Mouse (Mus musculus): ENCODE data around the gene Zfp598. TPM values are rescaled to one million over a fixed set of nuclear protein-coding genes. Genes with fewer than 3 reads are reported as not detected.
"Not testable (repeated sequence)": the region's sequence is repeated elsewhere in the genome, so short reads cannot be mapped to it uniquely, and the experiment has no call there.

Zfp598 gene
- polyA plus RNA-seq, 1 experiment from 2014 or later, result 18.1 TPM

GRCm38 (mm10) chr17:24667416-24667815 is 2.1 kb upstream of the Zfp598 start:
- Histone ChIP-seq H3K27ac (no peak overlapping the region), H3K9ac (ENCODE audit: low read depth, low read length) (no peak overlapping the region), H3K4me2 (ENCODE audit: low read length) (no peak overlapping the region), H3K36me3 (ENCODE audit: insufficient read depth, low read length) (no peaks in the 10 kb centered on the region), H3K4me3 (replicated peaks; ENCODE audit: low read depth, low read length) (no peak overlapping the region), H3K27me3 (ENCODE audit: insufficient read depth, low read length) (no peaks in the 10 kb centered on the region), H3K9me3 (replicated peaks; ENCODE audit: low read length) (no peaks in the 10 kb centered on the region), H3K4me1 (replicated peaks; ENCODE audit: insufficient read depth, low read length) (peaks cover 20% of the 10 kb centered on the region)
- peak; percentile 85 for TF ChIP-seq CTCF (IDR thresholded peaks at IDR 0.05; ENCODE audit: low read depth)
- DNase-seq (ENCODE audit: low spot score), result peak; percentile 86
- 33% methylated on average over 6 of the region's 6 CpGs for WGBS
- no peak; the same call in 1 of the 2 replicates for ATAC-seq (replicated peaks; ENCODE audit: low FRiP score, low read depth)

- H3K9me3 ChIP-seq (replicated peaks; ENCODE audit: low read length); ATAC-seq (replicated peaks; ENCODE audit: low FRiP score, low read depth); DNase-seq (ENCODE audit: low spot score); H3K27me3 ChIP-seq (ENCODE audit: insufficient read depth, low read length); H3K36me3 ChIP-seq (ENCODE audit: insufficient read depth, low read length): not testable (repeated sequence)
- H3K4me3 ChIP-seq (replicated peaks; ENCODE audit: low read depth, low read length), result peak overlapping the region; percentile 98
- H3K4me2 ChIP-seq (ENCODE audit: low read length), result peak overlapping the region; percentile 74
- peak overlapping the region; percentile 89 for H3K27ac ChIP-seq
- peaks cover 21% of the 10 kb centered on the region for H3K4me1 ChIP-seq (replicated peaks; ENCODE audit: insufficient read depth, low read length)
- 10% methylated on average over 15 of the region's 15 CpGs for WGBS
- H3K9ac ChIP-seq (ENCODE audit: low read depth, low read length), result peak overlapping the region; percentile 93; the same call in 1 of the 2 replicates
These were observed 308 bp upstream of the Zfp598 start for GRCm38 (mm10) chr17:24669214-24669544.

- 6% methylated on average over 8 of the region's 8 CpGs for WGBS
- Histone ChIP-seq H3K27me3 (ENCODE audit: insufficient read depth, low read length) (no peaks in the 10 kb centered on the region), H3K36me3 (ENCODE audit: insufficient read depth, low read length) (no peaks in the 10 kb centered on the region), H3K9ac (ENCODE audit: low read depth, low read length) (peak overlapping the region; percentile 93), H3K4me1 (replicated peaks; ENCODE audit: insufficient read depth, low read length) (peaks cover 21% of the 10 kb centered on the region), H3K27ac (peak overlapping the region; percentile 89), H3K9me3 (replicated peaks; ENCODE audit: low read length) (no peaks in the 10 kb centered on the region), H3K4me3 (replicated peaks; ENCODE audit: low read depth, low read length) (peak overlapping the region; percentile 98), H3K4me2 (ENCODE audit: low read length) (peak overlapping the region; percentile 74)
- DNase-seq (ENCODE audit: low spot score) (no peak), ATAC-seq (replicated peaks; ENCODE audit: low FRiP score, low read depth) (no peak)
- no peak for TF ChIP-seq CTCF (IDR thresholded peaks at IDR 0.05; ENCODE audit: low read depth)
These were observed 858 bp downstream of the Zfp598 start for GRCm38 (mm10) chr17:24670246-24670844.

GRCm38 (mm10) chr17:24671346-24671745 is 1.9 kb downstream of the Zfp598 start:
- Histone ChIP-seq H3K27ac (no peak overlapping the region), H3K36me3 (ENCODE audit: insufficient read depth, low read length) (no peaks in the 10 kb centered on the region), H3K4me1 (replicated peaks; ENCODE audit: insufficient read depth, low read length) (peaks cover 21% of the 10 kb centered on the region), H3K4me2 (ENCODE audit: low read length) (peak overlapping the region; percentile 30; the same call in 1 of the 2 replicates), H3K4me3 (replicated peaks; ENCODE audit: low read depth, low read length) (no peak overlapping the region), H3K9me3 (replicated peaks; ENCODE audit: low read length) (no peaks in the 10 kb centered on the region), H3K27me3 (ENCODE audit: insufficient read depth, low read length) (no peaks in the 10 kb centered on the region), H3K9ac (ENCODE audit: low read depth, low read length) (peak overlapping the region; percentile 6)
- no peak for ATAC-seq (replicated peaks; ENCODE audit: low FRiP score, low read depth)
- TF ChIP-seq CTCF (IDR thresholded peaks at IDR 0.05; ENCODE audit: low read depth), result no peak
- no peak for DNase-seq (ENCODE audit: low spot score)
- 59% methylated on average over 5 of the region's 5 CpGs for WGBS

- H3K4me3 ChIP-seq (replicated peaks; ENCODE audit: low read depth, low read length), result no peak overlapping the region
- WGBS, result 14% methylated on average over 5 of the region's 5 CpGs
- DNase-seq (ENCODE audit: low spot score) (peak; percentile 71), ATAC-seq (replicated peaks; ENCODE audit: low FRiP score, low read depth) (0 out of 2 replicates have a peak, but pooled peaks have one; percentile 1)
- peaks cover 5% of the 10 kb centered on the region for H3K36me3 ChIP-seq (ENCODE audit: insufficient read depth, low read length)
- peak overlapping the region; percentile 30 for H3K4me2 ChIP-seq (ENCODE audit: low read length)
- TF ChIP-seq CTCF (IDR thresholded peaks at IDR 0.05; ENCODE audit: low read depth), result no peak
- no peak overlapping the region for H3K9ac ChIP-seq (ENCODE audit: low read depth, low read length)
- H3K27ac ChIP-seq, result no peak overlapping the region; the same call in 1 of the 2 replicates
- peaks cover 21% of the 10 kb centered on the region for H3K4me1 ChIP-seq (replicated peaks; ENCODE audit: insufficient read depth, low read length)
- no peaks in the 10 kb centered on the region for H3K27me3 ChIP-seq (ENCODE audit: insufficient read depth, low read length)
- no peaks in the 10 kb centered on the region for H3K9me3 ChIP-seq (replicated peaks; ENCODE audit: low read length)
These were observed 2.7 kb downstream of the Zfp598 start for GRCm38 (mm10) chr17:24672141-24672540.

- Histone ChIP-seq H3K4me1 (replicated peaks; ENCODE audit: insufficient read depth, low read length) (peaks cover 21% of the 10 kb centered on the region), H3K4me3 (replicated peaks; ENCODE audit: low read depth, low read length) (no peak overlapping the region), H3K9ac (ENCODE audit: low read depth, low read length) (no peak overlapping the region), H3K27ac (no peak overlapping the region), H3K36me3 (ENCODE audit: insufficient read depth, low read length) (peaks cover 25% of the 10 kb centered on the region), H3K9me3 (replicated peaks; ENCODE audit: low read length) (no peaks in the 10 kb centered on the region), H3K4me2 (ENCODE audit: low read length) (no peak overlapping the region), H3K27me3 (ENCODE audit: insufficient read depth, low read length) (no peaks in the 10 kb centered on the region)
- no peak for ATAC-seq (replicated peaks; ENCODE audit: low FRiP score, low read depth)
- DNase-seq (ENCODE audit: low spot score), result no peak
- no peak for TF ChIP-seq CTCF (IDR thresholded peaks at IDR 0.05; ENCODE audit: low read depth)
- WGBS, result 78% methylated on average over 7 of the region's 7 CpGs
These were observed 4.8 kb downstream of the Zfp598 start for GRCm38 (mm10) chr17:24674277-24674676.

- H3K4me3 ChIP-seq (replicated peaks; ENCODE audit: low read depth, low read length), result no peak overlapping the region
- peaks cover 41% of the 10 kb centered on the region for H3K36me3 ChIP-seq (ENCODE audit: insufficient read depth, low read length)
- TF ChIP-seq CTCF (IDR thresholded peaks at IDR 0.05; ENCODE audit: low read depth), result peak; percentile 85
- peaks cover 13% of the 10 kb centered on the region for H3K4me1 ChIP-seq (replicated peaks; ENCODE audit: insufficient read depth, low read length)
- WGBS, result 64% methylated on average over 2 of the region's 2 CpGs
- no peak overlapping the region for H3K27ac ChIP-seq
- H3K9me3 ChIP-seq (replicated peaks; ENCODE audit: low read length), result no peaks in the 10 kb centered on the region
- no peak overlapping the region for H3K9ac ChIP-seq (ENCODE audit: low read depth, low read length)
- ATAC-seq (replicated peaks; ENCODE audit: low FRiP score, low read depth), result 0 out of 2 replicates have a peak, but pooled peaks have one; percentile 23
- H3K4me2 ChIP-seq (ENCODE audit: low read length), result no peak overlapping the region
- H3K27me3 ChIP-seq (ENCODE audit: insufficient read depth, low read length), result no peaks in the 10 kb centered on the region
- peak; percentile 85 for DNase-seq (ENCODE audit: low spot score)
These were observed 6.7 kb downstream of the Zfp598 start for GRCm38 (mm10) chr17:24676187-24676586.
